Mouse (Mus musculus) hindbrain, embryonic 16.5 days (tissue): ENCODE measurements around the gene Urb1. TPM values are rescaled to one million over a fixed set of nuclear protein-coding genes. Genes with fewer than 3 reads are reported as not detected.
"Not testable (repeated sequence)": the region's sequence is repeated elsewhere in the genome, so short reads cannot be mapped to it uniquely, and the experiment has no call there.

ENCODE experiments used
- ATAC-seq: fragments of 200-750 bp; cut with Nextera tagmentation; 2 replicates; pipeline ENCODE4 v1.8.0; 2017; ENCODE audit warnings: moderate TSS enrichment, moderate library complexity
- H3K27ac ChIP-seq: fragments of 300-500 bp; sonication (generic); 2 replicates; pipeline ENCODE4 v1.5.1; 2014; ENCODE audit warnings: low read depth, mild to moderate bottlenecking, control low read depth, low read length, moderate library complexity
- H3K27me3 ChIP-seq: fragments of 300-500 bp; sonication (generic); replicated peaks from 2 replicates; pipeline ENCODE4 v1.6.1; 2014; ENCODE audit warnings: low read length; ENCODE audit not compliant: control insufficient read depth, insufficient read depth
- H3K36me3 ChIP-seq: fragments of 300-500 bp; sonication (generic); 2 replicates; pipeline ENCODE4 v1.6.1; 2014; ENCODE audit warnings: mild to moderate bottlenecking, low read length, moderate library complexity, mixed read lengths; ENCODE audit not compliant: control insufficient read depth, insufficient read depth
- H3K4me1 ChIP-seq: fragments of 300-500 bp; sonication (generic); 2 replicates; pipeline ENCODE4 v1.6.1; 2014; ENCODE audit warnings: low read depth, low read length; ENCODE audit not compliant: control insufficient read depth, insufficient read depth
- H3K4me2 ChIP-seq: fragments of 300-500 bp; sonication (generic); 2 replicates; pipeline ENCODE4 v1.6.1; 2014; ENCODE audit warnings: mild to moderate bottlenecking, low read length, control low read depth, moderate library complexity
- H3K4me3 ChIP-seq: fragments of 300-500 bp; sonication (generic); 2 replicates; pipeline ENCODE4 v1.5.1; 2014; ENCODE audit warnings: mild to moderate bottlenecking, low read length, control low read depth, moderate library complexity
- H3K9ac ChIP-seq: fragments of 300-500 bp; sonication (generic); 2 replicates; pipeline ENCODE4 v1.6.1; 2014; ENCODE audit warnings: low read depth, mild to moderate bottlenecking, control low read depth, low read length, moderate library complexity
- H3K9me3 ChIP-seq: fragments of 300-500 bp; sonication (generic); 2 replicates; pipeline ENCODE4 v1.6.1; 2014; ENCODE audit warnings: mild to moderate bottlenecking, low read length, moderate library complexity; ENCODE audit not compliant: control insufficient read depth
- WGBS: fragments of 180-500 bp; shearing (Covaris S2); extraction: QIAGEN DNeasy Blood & Tissue Kit; methylation state at CpG from one replicate; pipeline ENCODE4 v1.1.7; 2014; 5-methylcytosine and 5-hydroxymethylcytosine counted together
- polyA plus RNA-seq: library from polyadenylated mRNA; unstranded; fragments of >200 nt; fragmentation: Nextera tagmentation; extraction: Ambion mirVana; gene quantifications from 2 replicates; pipeline ENCODE4 v1.2.1, GENCODE M21; 2015

Urb1 gene
- polyA plus RNA-seq, 1 experiment from 2014 or later = 8.2 TPM

- Histone ChIP-seq H3K4me2 (no peak overlapping the region), H3K9me3 (no peaks in the 10 kb centered on the region), H3K27me3 (no peaks in the 10 kb centered on the region; the same call in 1 of the 2 replicates), H3K27ac (no peak overlapping the region), H3K9ac (no peak overlapping the region), H3K4me1 (peaks cover 13% of the 10 kb centered on the region), H3K4me3 (no peak overlapping the region), H3K36me3 (no peaks in the 10 kb centered on the region)
- 70% methylated on average over 9 of the region's 9 CpGs for WGBS
- ATAC-seq = no peak
These were observed 17.3 kb upstream of the Urb1 start for GRCm38 (mm10) chr16:90827498-90827897.

- no peaks in the 10 kb centered on the region for H3K9me3 ChIP-seq
- H3K4me3 ChIP-seq = no peak within 1 kb of the TSS
- 62% methylated on average over 7 of the region's 7 CpGs for WGBS
- no peaks in the 10 kb centered on the region; the same call in 1 of the 2 replicates for H3K27me3 ChIP-seq
- no peak for ATAC-seq
- no peak within 1 kb of the TSS for H3K27ac ChIP-seq
- H3K4me2 ChIP-seq = no peak within 1 kb of the TSS
- no peak within 1 kb of the TSS for H3K9ac ChIP-seq
- H3K36me3 ChIP-seq = no peaks in the 10 kb centered on the region
- peaks cover 11% of the 10 kb centered on the region for H3K4me1 ChIP-seq
These were observed 16.2 kb upstream of the Urb1 start, which contains the start of gene Eva1c for GRCm38 (mm10) chr16:90826457-90826856. Eva1c (plus strand) TSS chr16:90826719.

GRCm38 (mm10) chr16:90826041-90826440, 15.8 kb upstream of the Urb1 start:
- H3K36me3 ChIP-seq = no peaks in the 10 kb centered on the region
- no peak overlapping the region for H3K9ac ChIP-seq
- no peak for ATAC-seq
- WGBS = 73% methylated on average over 5 of the region's 5 CpGs
- H3K27me3 ChIP-seq = no peaks in the 10 kb centered on the region; the same call in 1 of the 2 replicates
- no peak overlapping the region for H3K27ac ChIP-seq
- H3K4me1 ChIP-seq = peaks cover 11% of the 10 kb centered on the region
- no peaks in the 10 kb centered on the region for H3K9me3 ChIP-seq
- H3K4me3 ChIP-seq = no peak overlapping the region
- no peak overlapping the region for H3K4me2 ChIP-seq

- not testable (repeated sequence) for H3K4me3 ChIP-seq, H3K36me3 ChIP-seq, H3K9me3 ChIP-seq, H3K4me1 ChIP-seq, H3K27ac ChIP-seq, H3K9ac ChIP-seq, H3K27me3 ChIP-seq, H3K4me2 ChIP-seq, ATAC-seq
- 78% methylated on average over 4 of the region's 4 CpGs for WGBS
These were observed 13.8 kb upstream of the Urb1 start for GRCm38 (mm10) chr16:90823986-90824385.

GRCm38 (mm10) chr16:90822981-90823380, 12.8 kb upstream of the Urb1 start:
- Histone ChIP-seq H3K9ac (no peak overlapping the region), H3K4me1 (no peaks in the 10 kb centered on the region), H3K4me3 (no peak overlapping the region), H3K27ac (no peak overlapping the region), H3K36me3 (no peaks in the 10 kb centered on the region), H3K4me2 (no peak overlapping the region), H3K9me3 (no peaks in the 10 kb centered on the region), H3K27me3 (no peaks in the 10 kb centered on the region)
- ATAC-seq = no peak
- WGBS = 68% methylated on average over 7 of the region's 7 CpGs

- Histone ChIP-seq H3K9me3 (no peaks in the 10 kb centered on the region), H3K4me3 (no peak overlapping the region), H3K27me3 (no peaks in the 10 kb centered on the region), H3K9ac (no peak overlapping the region), H3K4me2 (no peak overlapping the region), H3K36me3 (no peaks in the 10 kb centered on the region), H3K27ac (no peak overlapping the region), H3K4me1 (no peaks in the 10 kb centered on the region)
- WGBS = 92% methylated on average over 10 of the region's 10 CpGs
- no peak for ATAC-seq
These were observed 12.2 kb upstream of the Urb1 start for GRCm38 (mm10) chr16:90822284-90822935.

- 86% methylated on average over 14 of the region's 14 CpGs for WGBS
These were observed 11.0 kb upstream of the Urb1 start for GRCm38 (mm10) chr16:90821046-90821697.

GRCm38 (mm10) chr16:90820326-90820725, 10.1 kb upstream of the Urb1 start:
- no peak for ATAC-seq
- Histone ChIP-seq H3K27me3 (no peaks in the 10 kb centered on the region), H3K27ac (no peak overlapping the region), H3K4me3 (no peak overlapping the region), H3K9ac (no peak overlapping the region), H3K4me2 (no peak overlapping the region), H3K9me3 (no peaks in the 10 kb centered on the region), H3K4me1 (no peaks in the 10 kb centered on the region), H3K36me3 (no peaks in the 10 kb centered on the region)
- WGBS = 83% methylated on average over 6 of the region's 6 CpGs

More at GRCm38 (mm10) chr16:90821046-90821697, 11.0 kb upstream of the Urb1 start:
- Histone ChIP-seq H3K36me3 (no peaks in the 10 kb centered on the region), H3K4me1 (no peaks in the 10 kb centered on the region), H3K9ac (no peak overlapping the region), H3K27ac (no peak overlapping the region), H3K4me2 (no peak overlapping the region), H3K27me3 (no peaks in the 10 kb centered on the region), H3K4me3 (no peak overlapping the region), H3K9me3 (no peaks in the 10 kb centered on the region)
- no peak for ATAC-seq

- Histone ChIP-seq H3K27me3 (no peaks in the 10 kb centered on the region), H3K27ac (no peak overlapping the region), H3K4me1 (peaks cover 12% of the 10 kb centered on the region), H3K36me3 (no peaks in the 10 kb centered on the region), H3K4me3 (no peak overlapping the region), H3K4me2 (no peak overlapping the region), H3K9ac (no peak overlapping the region), H3K9me3 (no peaks in the 10 kb centered on the region)
- ATAC-seq = no peak
- WGBS = 88% methylated on average over 5 of the region's 5 CpGs
These were observed 1.9 kb upstream of the Urb1 start for GRCm38 (mm10) chr16:90812086-90812485.
